Comparison of ENCODE assay signal across 8 mouse cellular contexts in the genomic region with DNA sequence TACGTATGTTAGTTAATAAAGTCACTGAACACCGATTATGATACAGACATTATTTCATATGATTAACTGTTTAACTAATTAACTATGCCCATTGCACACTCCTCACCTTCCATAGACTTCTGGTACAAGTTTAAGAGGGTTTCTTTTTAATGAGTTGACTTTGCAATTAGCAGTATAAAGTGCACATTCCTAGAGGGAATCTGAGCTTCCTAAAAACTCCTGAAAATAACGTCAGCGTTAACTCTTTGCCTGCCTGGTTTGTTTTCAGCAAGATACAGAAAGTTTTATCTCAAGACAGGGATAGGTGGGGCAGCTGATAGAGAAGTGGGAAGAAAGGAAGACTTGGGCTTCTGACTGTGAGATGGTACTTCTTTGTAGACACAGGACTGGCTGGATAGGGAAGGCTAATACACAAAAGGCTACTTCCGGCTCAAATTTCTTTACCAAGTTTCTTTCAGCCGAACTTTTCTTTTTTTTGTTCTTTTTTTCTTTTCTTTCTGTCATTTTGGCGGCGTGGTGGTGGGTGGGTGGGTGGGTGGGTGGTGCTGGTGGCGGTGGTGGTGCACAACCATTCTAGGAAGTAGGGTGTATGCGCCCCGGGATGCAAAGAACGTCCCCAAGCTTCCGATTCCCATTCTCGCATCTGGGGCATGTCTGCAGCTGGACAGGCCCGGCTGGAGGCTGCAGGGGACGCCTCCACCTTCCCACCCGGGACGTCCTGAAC. TPM values are rescaled to one million over a fixed set of nuclear protein-coding genes. Genes with fewer than 3 reads are reported as not detected.
A peak's percentile ranks its signal among the peaks of the same experiment; 100 is the strongest.
DNase-seq lines count a peak whose midpoint lies in the region; ATAC-seq and TF ChIP-seq lines count a peak whose summit lies in the region.

TSS of gene Nox4 (plus strand) at position 241 of the 724 bp plus-strand sequence.

- H3K9me3 ChIP-seq in kidney, embryonic 15.5 days (replicated peaks), result no peaks in the 10 kb centered on the region
- H3K9me3 ChIP-seq in intestine, embryonic 14.5 days (ENCODE audit: control insufficient read depth, low read length), result no peaks in the 10 kb centered on the region

- no peaks in the 10 kb centered on the region for H3K79me2 ChIP-seq in myocyte (ENCODE audit: control insufficient read depth, insufficient read depth)

- H3ac ChIP-seq in myocyte (ENCODE audit: control insufficient read depth, insufficient read length), result peak within 1 kb of the TSS; percentile 27

- no peak for DNase-seq in kidney, postnatal 10 days
- DNase-seq in embryo, embryonic 10.5 days (ENCODE audit: low spot score), result peak; percentile 48
- peak; percentile 52 for DNase-seq in intestine, embryonic 14.5 days (ENCODE audit: low spot score)
- DNase-seq in urinary bladder, adult 18-20 months (ENCODE audit: low spot score in 2 of 2), result no peak
- DNase-seq in thymus, adult 18-20 months, result no peak
- no peak for DNase-seq in thymus, postnatal 36 days

- peak within 1 kb of the TSS; percentile 83 for H3K27ac ChIP-seq in kidney, embryonic 15.5 days
- peak within 1 kb of the TSS; percentile 64; the same call in 1 of the 2 replicates for H3K27ac ChIP-seq in intestine, embryonic 14.5 days (ENCODE audit: low read depth)

- no peaks in the 10 kb centered on the region for H3K27me3 ChIP-seq in kidney, embryonic 15.5 days
- H3K27me3 ChIP-seq in intestine, embryonic 14.5 days (replicated peaks; ENCODE audit: control insufficient read depth, insufficient read depth, low read length), result no peaks in the 10 kb centered on the region
- no peaks in the 10 kb centered on the region for H3K27me3 ChIP-seq in myocyte (ENCODE audit: control insufficient read depth, insufficient read depth, insufficient read length)

- H3K36me3 ChIP-seq in kidney, embryonic 15.5 days, result no peaks in the 10 kb centered on the region
- H3K36me3 ChIP-seq in intestine, embryonic 14.5 days (ENCODE audit: control insufficient read depth, insufficient read depth, low read length), result no peaks in the 10 kb centered on the region
- no peaks in the 10 kb centered on the region for H3K36me3 ChIP-seq in myocyte (ENCODE audit: control insufficient read depth, insufficient read depth)

- H3K9ac ChIP-seq in kidney, embryonic 15.5 days, result peak within 1 kb of the TSS; percentile 70
- peak within 1 kb of the TSS; percentile 70 for H3K9ac ChIP-seq in intestine, embryonic 14.5 days (ENCODE audit: low read length)

- TF ChIP-seq POLR2A in myocyte (IDR thresholded peaks at IDR 0.05; ENCODE audit: insufficient read length, low read depth), result no peak

- H3K4me3 ChIP-seq in kidney, embryonic 15.5 days (replicated peaks), result peak within 1 kb of the TSS; percentile 71
- peak within 1 kb of the TSS; percentile 62 for H3K4me3 ChIP-seq in intestine, embryonic 14.5 days (ENCODE audit: low read depth, low read length)
- peak within 1 kb of the TSS; percentile 26 for H3K4me3 ChIP-seq in myocyte

- H3K4me1 ChIP-seq in kidney, embryonic 15.5 days, result peaks cover 6% of the 10 kb centered on the region; the same call in 1 of the 2 replicates
- H3K4me1 ChIP-seq in intestine, embryonic 14.5 days (replicated peaks; ENCODE audit: control insufficient read depth, insufficient read depth, low read length), result peaks cover 8% of the 10 kb centered on the region; the same call in 1 of the 2 replicates

- ATAC-seq in kidney, embryonic 15.5 days (replicated peaks; ENCODE audit: low FRiP score), result peak; percentile 59
- 0 out of 2 replicates have a peak, but pooled peaks have one; percentile 41 for ATAC-seq in intestine, embryonic 14.5 days (replicated peaks; ENCODE audit: low FRiP score, low TSS enrichment, low read depth)

- peak within 1 kb of the TSS; percentile 70 for H3K4me2 ChIP-seq in kidney, embryonic 15.5 days
- peak within 1 kb of the TSS; percentile 51 for H3K4me2 ChIP-seq in intestine, embryonic 14.5 days (ENCODE audit: low read length)
- peak within 1 kb of the TSS; percentile 79 for H3K4me2 ChIP-seq in myocyte (ENCODE audit: low read depth)

- WGBS in kidney, embryonic 15.5 days, result 8% methylated on average over 18 of the region's 18 CpGs
- WGBS in intestine, embryonic 14.5 days, result 9% methylated on average over 18 of the region's 18 CpGs

TF ChIP-seq in myocyte, 11 proteins besides CTCF, POLR2A, EP300 and RAD21:
- TF ChIP-seq MYOG (IDR thresholded peaks at IDR 0.05; ENCODE audit: control insufficient read depth in 1 of 3, insufficient read depth in 1 of 3, insufficient read length in 2 of 3, low read depth in 2 of 3) (no peak), POLR2AphosphoS2 (IDR thresholded peaks at IDR 0.05; ENCODE audit: insufficient read length, low read depth) (no peak), TCF12 (IDR thresholded peaks at IDR 0.05; ENCODE audit: insufficient read depth, poor library complexity, severe bottlenecking) (no peak), USF1 (IDR thresholded peaks at IDR 0.05; ENCODE audit: low read depth) (no peak), SRF (IDR thresholded peaks at IDR 0.05; ENCODE audit: control insufficient read depth, insufficient read length, low read depth) (no peak), MAX (IDR thresholded peaks at IDR 0.05; ENCODE audit: low read depth) (no peak), REST (IDR thresholded peaks at IDR 0.05; ENCODE audit: insufficient read depth, insufficient read length) (no peak), CEBPB (IDR thresholded peaks at IDR 0.05; ENCODE audit: insufficient read depth, poor library complexity, severe bottlenecking) (no peak), MYOD1 (IDR thresholded peaks at IDR 0.05; ENCODE audit: control insufficient read depth in 1 of 3, insufficient read length in 2 of 3, low read depth in 2 of 3) (no peak), E2F4 (IDR thresholded peaks at IDR 0.05; ENCODE audit: insufficient read depth) (no peak), TCF3 (IDR thresholded peaks at IDR 0.05; ENCODE audit: insufficient read length, low read depth) (no peak)

RNA-seq across cellular contexts. Expression of gene Nox4, which starts in this region (rescaled TPM):
- 5.3 and 5.6 TPM in 2 replicates for polyA plus RNA-seq in kidney, embryonic 15.5 days (2015; fragmentation: Nextera tagmentation; extraction: Ambion mirVana)
- 4.8 and 5.9 TPM in 2 replicates for polyA plus RNA-seq in intestine, embryonic 14.5 days (2014; fragmentation: Nextera tagmentation; extraction: Ambion mirVana)
- polyA plus RNA-seq in myocyte (2012; fragmentation: generic; extraction: Trizol), result 0.98 TPM

Comparison
In these comparisons a context has a peak if more than half of its experiments do, and no peak if none do; other contexts are left out.
1. DNase-seq: peak in embryo, embryonic 10.5 days (single experiment) and intestine, embryonic 14.5 days (single experiment); none in kidney, postnatal 10 days (single experiment), urinary bladder, adult 18-20 months (0 of 2), thymus, adult 18-20 months (0 of 2) and thymus, postnatal 36 days (0 of 2).
2. Peak in every context shown above with its lines, with median percentiles within 50 percentile points of each other: H3K4me2 ChIP-seq and H3K4me3 ChIP-seq.